Mouse (Mus musculus) heart, postnatal 0 days (tissue): ENCODE data around the gene Gm2115.

Experiments used
- CTCF ChIP-seq: IDR thresholded peaks from 2 replicates; pipeline ENCODE4 v1.5.1; 2016; ENCODE audit warnings: antibody characterized with exemption, control low read depth, low read depth
- EP300 ChIP-seq: IDR thresholded peaks from 2 replicates; pipeline ENCODE4 v1.6.1; 2016; ENCODE audit warnings: antibody characterized with exemption, low read depth

- no peak for TF ChIP-seq CTCF
- TF ChIP-seq EP300 = no peak
Measured at GRCm38 (mm10) chr7:84532795-84533194, 4.0 kb downstream of the Gm2115 start.
